Mouse (Mus musculus) forebrain, embryonic 14.5 days (tissue): Measurements from ENCODE around the gene Gm11549. TPM values are rescaled to one million over a fixed set of nuclear protein-coding genes. Genes with fewer than 3 reads are reported as not detected.
A peak's percentile ranks its signal among the peaks of the same experiment; 100 is the strongest.

ENCODE experiments used
- ATAC-seq: fragments of 200-750 bp; cut with Nextera tagmentation; 2 replicates; pipeline ENCODE4 v1.8.0; 2017; ENCODE audit warnings: mild to moderate bottlenecking, moderate library complexity
- DNase-seq: peaks from one replicate; pipeline ENCODE4 v3.0.0-alpha.2; 2015; ENCODE audit warnings: low spot score
- H3K27ac ChIP-seq: fragments of 300-500 bp; sonication (generic); 2 replicates; pipeline ENCODE4 v1.5.1; 2014; ENCODE audit warnings: low read depth, mild to moderate bottlenecking, control low read depth, low read length, moderate library complexity
- H3K27me3 ChIP-seq: fragments of 300-500 bp; sonication (generic); replicated peaks from 2 replicates; pipeline ENCODE4 v1.6.1; 2014; ENCODE audit warnings: low read length, control low read depth, mixed read lengths; ENCODE audit not compliant: control insufficient read depth, insufficient read depth
- H3K36me3 ChIP-seq: fragments of 300-500 bp; sonication (generic); 2 replicates; pipeline ENCODE4 v1.6.1; 2014; ENCODE audit warnings: low read length, control low read depth; ENCODE audit not compliant: control insufficient read depth, insufficient read depth
- H3K4me1 ChIP-seq: fragments of 300-500 bp; sonication (generic); 2 replicates; pipeline ENCODE4 v1.6.1; 2014; ENCODE audit warnings: antibody characterized with exemption, low read length, control low read depth; ENCODE audit not compliant: control insufficient read depth, insufficient read depth
- H3K4me2 ChIP-seq: fragments of 300-500 bp; sonication (generic); 2 replicates; pipeline ENCODE4 v1.6.1; 2014; ENCODE audit warnings: mild to moderate bottlenecking, control low read depth, low read length
- H3K4me3 ChIP-seq: fragments of 300-500 bp; sonication (generic); 2 replicates; pipeline ENCODE4 v1.5.1; 2014; ENCODE audit warnings: low read depth, low read length, control low read depth
- H3K9ac ChIP-seq: fragments of 300-500 bp; sonication (generic); 2 replicates; pipeline ENCODE4 v1.6.1; 2014; ENCODE audit warnings: mild to moderate bottlenecking, low read length, control low read depth, moderate library complexity
- H3K9me3 ChIP-seq: fragments of 300-500 bp; sonication (generic); replicated peaks from 2 replicates; pipeline ENCODE4 v1.6.1; 2016; ENCODE audit warnings: low read length, control low read depth, mixed read lengths; ENCODE audit not compliant: control insufficient read depth
- WGBS: fragments of 180-500 bp; shearing (Covaris S2); extraction: QIAGEN DNeasy Blood & Tissue Kit; methylation state at CpG from one replicate; pipeline ENCODE4 v1.1.7; 2014; 5-methylcytosine and 5-hydroxymethylcytosine counted together
- polyA plus RNA-seq: library from polyadenylated mRNA; unstranded; fragments of >200 nt; fragmentation: Nextera tagmentation; extraction: Ambion mirVana; gene quantifications from 2 replicates; pipeline ENCODE4 v1.2.1, GENCODE M21; 2014

Gm11549 gene
- 0.10 and 0.37 TPM in 2 replicates for polyA plus RNA-seq

DNA sequence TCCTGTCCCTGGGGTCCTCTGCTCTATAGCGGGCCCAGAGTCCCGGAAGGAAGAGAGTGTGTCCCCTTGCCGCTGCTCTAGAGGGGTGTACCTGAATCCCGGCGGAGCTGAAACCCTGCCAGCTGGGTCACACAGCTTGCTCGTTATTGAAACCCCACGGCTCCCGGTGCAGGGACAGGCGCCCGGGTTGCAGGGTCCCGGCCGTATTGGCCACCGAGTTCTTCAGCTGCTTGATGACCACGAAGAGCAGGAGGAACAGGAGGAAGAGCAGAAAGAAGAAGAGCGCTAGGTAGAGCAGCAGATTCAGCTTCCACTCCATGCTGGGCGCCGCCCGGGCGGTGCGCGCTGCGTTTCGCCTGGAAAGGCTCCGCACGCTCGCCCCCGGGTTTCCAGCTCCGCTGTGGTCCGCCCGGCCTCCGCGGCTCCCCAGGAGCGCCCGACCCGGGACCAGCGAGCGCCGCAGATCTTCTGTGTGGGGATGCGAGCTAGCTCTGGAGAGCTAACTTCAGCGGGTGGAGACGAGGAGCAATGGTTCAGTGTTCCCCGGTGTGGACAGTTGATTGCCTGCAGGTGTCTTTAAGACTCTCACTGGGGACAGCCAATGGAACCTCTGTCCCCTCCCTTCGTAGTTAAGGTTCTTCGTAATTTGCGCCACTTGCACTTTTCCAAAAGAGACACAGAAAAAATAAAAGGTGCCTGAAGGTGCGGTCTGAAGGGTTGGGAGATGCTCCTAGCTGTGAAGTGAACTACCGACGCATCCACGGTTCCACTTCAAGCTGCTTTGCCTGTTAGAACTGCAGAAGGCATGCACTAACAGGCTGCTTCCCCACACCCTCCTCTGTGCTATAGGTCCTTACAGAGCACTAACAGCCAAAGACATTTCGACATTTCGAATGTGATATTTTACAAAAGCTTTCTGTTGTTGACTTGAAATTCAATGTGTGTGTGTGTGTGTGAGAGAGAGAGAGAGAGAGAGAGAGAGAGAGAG is at the start of gene Gm11549:
Gm11549 (minus strand) TSS at position 741 of the 988 bp plus-strand sequence.
- Histone ChIP-seq H3K4me3 (peak within 1 kb of the TSS; percentile 46), H3K36me3 (no peaks in the 10 kb centered on the region), H3K9ac (peak within 1 kb of the TSS; percentile 61), H3K4me1 (peaks cover 4% of the 10 kb centered on the region; the same call in 1 of the 2 replicates), H3K4me2 (peak within 1 kb of the TSS; percentile 92), H3K27me3 (peaks cover 2% of the 10 kb centered on the region; the same call in 1 of the 2 replicates), H3K9me3 (no peaks in the 10 kb centered on the region), H3K27ac (no peak within 1 kb of the TSS)
- WGBS, result under 1% methylated on average over 51 of the region's 51 CpGs
- ATAC-seq (peak; percentile 81), DNase-seq (peak; percentile 44)

DNA sequence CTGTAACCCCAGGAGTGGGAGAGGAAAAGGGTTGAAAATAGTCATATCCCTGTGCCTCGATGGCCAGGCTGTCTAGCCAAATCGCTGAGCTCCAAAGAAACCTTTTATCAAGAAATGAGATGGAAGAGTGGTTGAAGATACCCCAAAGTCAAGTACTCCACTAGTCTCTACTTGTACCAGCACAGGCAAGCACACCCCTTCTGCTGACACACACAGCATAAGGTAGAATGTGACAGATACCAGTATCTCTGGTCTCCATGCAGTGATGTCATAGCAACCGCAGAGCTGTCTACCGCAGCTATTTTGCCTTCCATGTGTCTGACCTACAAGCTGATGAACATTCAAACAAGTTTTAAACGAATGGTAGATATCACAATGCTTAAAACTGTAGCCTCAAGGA is 48.2 kb upstream of the Gm11549 start:
- peak overlapping the region; percentile 78; the same call in 1 of the 2 replicates for H3K9ac ChIP-seq
- H3K9me3 ChIP-seq, result no peaks in the 10 kb centered on the region
- H3K27me3 ChIP-seq, result no peaks in the 10 kb centered on the region
- WGBS, result 87% methylated on average over 5 of the region's 5 CpGs
- H3K4me3 ChIP-seq, result peak overlapping the region; percentile 80
- peaks cover 12% of the 10 kb centered on the region for H3K4me1 ChIP-seq
- H3K36me3 ChIP-seq, result peaks cover 53% of the 10 kb centered on the region
- DNase-seq (no peak), ATAC-seq (no peak)
- no peak overlapping the region for H3K27ac ChIP-seq
- H3K4me2 ChIP-seq, result peak overlapping the region; percentile 91

DNA sequence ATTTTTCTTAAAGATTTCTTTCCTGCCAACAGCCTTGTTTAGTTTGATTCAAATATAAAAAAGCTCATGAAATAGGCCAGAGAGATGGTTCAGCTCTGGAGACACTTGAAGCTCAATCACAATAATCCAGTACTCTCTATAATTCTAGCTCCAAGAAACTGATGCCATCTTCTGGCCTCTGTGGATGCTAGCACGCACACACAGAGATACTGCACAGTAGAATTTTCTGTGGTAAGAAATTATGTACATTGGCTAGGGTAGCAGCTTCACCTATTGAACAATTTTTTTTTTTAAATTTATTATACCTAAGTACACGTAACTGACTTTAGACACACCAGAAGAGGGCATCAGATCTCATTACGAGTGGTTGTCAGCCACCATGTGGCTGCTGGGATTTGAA is 42.1 kb upstream of the Gm11549 start:
- WGBS, result 90% methylated on average over 3 of the region's 3 CpGs
- peaks cover 91% of the 10 kb centered on the region for H3K36me3 ChIP-seq
- H3K4me2 ChIP-seq, result no peak overlapping the region
- H3K9ac ChIP-seq, result no peak overlapping the region
- ATAC-seq (no peak), DNase-seq (no peak)
- H3K27ac ChIP-seq, result no peak overlapping the region
- no peaks in the 10 kb centered on the region for H3K27me3 ChIP-seq
- no peak overlapping the region for H3K4me3 ChIP-seq
- no peaks in the 10 kb centered on the region for H3K4me1 ChIP-seq
- no peaks in the 10 kb centered on the region for H3K9me3 ChIP-seq

DNA sequence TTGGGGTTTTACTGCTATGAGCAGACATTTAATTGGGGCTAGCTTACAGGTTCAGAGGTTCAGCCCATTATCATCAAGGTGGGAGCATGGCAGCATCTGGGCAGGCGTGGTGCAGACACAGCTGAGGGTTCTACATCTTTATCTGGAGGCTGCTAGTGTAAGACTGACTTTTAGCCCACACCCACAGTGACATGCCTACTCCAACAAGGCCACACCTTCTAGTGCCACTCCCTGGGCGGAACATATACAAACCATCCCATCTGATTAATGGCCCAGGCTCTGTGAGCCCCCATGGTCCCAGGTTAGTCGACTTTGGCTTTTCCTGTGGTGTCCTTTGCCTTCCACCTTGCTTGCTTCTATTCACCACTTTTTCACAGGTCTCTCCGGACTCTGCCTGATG is 38.0 kb upstream of the Gm11549 start:
- no peak for ATAC-seq
- DNase-seq, result no peak
- H3K9me3 ChIP-seq, result no peaks in the 10 kb centered on the region
- H3K4me1 ChIP-seq, result no peaks in the 10 kb centered on the region
- no peaks in the 10 kb centered on the region for H3K27me3 ChIP-seq
- WGBS, result 96% methylated on average over 4 of the region's 4 CpGs
- no peak overlapping the region for H3K4me3 ChIP-seq
- no peak overlapping the region for H3K9ac ChIP-seq
- H3K4me2 ChIP-seq, result no peak overlapping the region
- no peak overlapping the region for H3K27ac ChIP-seq
- H3K36me3 ChIP-seq, result peaks cover 93% of the 10 kb centered on the region

DNA sequence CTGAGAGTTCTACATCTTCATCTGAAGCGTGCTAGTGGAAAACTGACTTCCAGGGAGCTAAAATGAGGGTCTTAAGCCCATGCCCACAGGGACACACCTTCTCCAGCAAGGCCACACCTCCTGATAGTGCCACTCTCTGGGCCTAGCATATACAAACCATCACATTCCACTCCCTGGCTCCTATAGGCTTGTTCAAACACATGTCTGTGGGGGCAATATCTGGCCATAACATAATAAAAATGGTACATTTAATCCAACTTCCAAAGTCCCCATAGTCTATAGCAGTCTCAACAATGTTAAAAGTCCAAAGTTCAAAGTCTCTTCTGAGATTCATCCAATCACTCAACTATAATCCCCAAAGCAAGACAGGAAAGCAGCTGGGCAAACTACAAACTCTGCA is 36.0 kb upstream of the Gm11549 start:
- H3K27ac ChIP-seq, result no peak overlapping the region
- no peak overlapping the region for H3K4me3 ChIP-seq
- peaks cover 4% of the 10 kb centered on the region for H3K4me1 ChIP-seq
- H3K9ac ChIP-seq, result no peak overlapping the region
- no peaks in the 10 kb centered on the region for H3K9me3 ChIP-seq
- H3K27me3 ChIP-seq, result no peaks in the 10 kb centered on the region
- 88% methylated on average over 1 of the region's 1 CpGs for WGBS
- H3K4me2 ChIP-seq, result no peak overlapping the region
- H3K36me3 ChIP-seq, result peaks cover 81% of the 10 kb centered on the region
- no peak for DNase-seq
- no peak for ATAC-seq

DNA sequence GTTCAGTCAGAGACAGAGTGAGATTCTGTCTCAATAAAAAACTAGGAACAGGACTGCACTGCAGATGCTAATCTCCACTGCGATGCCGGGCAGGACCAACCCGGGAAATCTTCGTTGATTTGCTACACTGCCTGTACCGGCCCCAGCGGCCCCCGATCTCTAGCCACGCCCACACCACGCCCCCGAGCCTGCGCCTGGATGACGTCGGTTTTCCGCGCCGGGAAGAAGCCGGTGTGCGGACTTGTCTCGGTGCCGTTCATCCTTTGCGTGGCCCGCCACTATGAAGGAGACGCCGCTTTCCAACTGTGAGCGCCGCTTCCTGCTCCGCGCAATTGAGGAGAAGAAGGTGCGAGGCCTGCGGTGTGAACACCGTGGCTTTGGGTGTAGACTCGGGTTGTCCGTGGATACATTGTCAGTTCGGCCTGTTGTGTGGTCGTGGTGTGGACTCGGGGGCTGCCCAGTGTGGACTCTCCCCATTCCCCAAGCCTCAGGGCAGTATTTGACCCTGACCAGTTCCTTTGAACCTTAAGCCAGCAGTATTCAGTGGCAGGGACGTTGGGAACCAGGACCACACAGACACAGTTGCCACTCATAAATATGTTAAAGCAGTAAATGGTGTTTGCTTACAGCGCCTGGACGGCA is 30.9 kb upstream of the Gm11549 start, which contains the start of gene Exosc9:
Exosc9 (plus strand) TSS at position 201 of the 642 bp plus-strand sequence.
- Histone ChIP-seq H3K36me3 (peaks cover 35% of the 10 kb centered on the region), H3K9me3 (no peaks in the 10 kb centered on the region), H3K9ac (peak within 1 kb of the TSS; percentile 76), H3K4me1 (peaks cover 12% of the 10 kb centered on the region), H3K4me3 (peak within 1 kb of the TSS; percentile 87), H3K27me3 (no peaks in the 10 kb centered on the region), H3K4me2 (peak within 1 kb of the TSS; percentile 70), H3K27ac (peak within 1 kb of the TSS; percentile 70)
- DNase-seq, result peak; percentile 93
- WGBS, result 1% methylated on average over 39 of the region's 39 CpGs
- ATAC-seq, result peak; percentile 97

DNA sequence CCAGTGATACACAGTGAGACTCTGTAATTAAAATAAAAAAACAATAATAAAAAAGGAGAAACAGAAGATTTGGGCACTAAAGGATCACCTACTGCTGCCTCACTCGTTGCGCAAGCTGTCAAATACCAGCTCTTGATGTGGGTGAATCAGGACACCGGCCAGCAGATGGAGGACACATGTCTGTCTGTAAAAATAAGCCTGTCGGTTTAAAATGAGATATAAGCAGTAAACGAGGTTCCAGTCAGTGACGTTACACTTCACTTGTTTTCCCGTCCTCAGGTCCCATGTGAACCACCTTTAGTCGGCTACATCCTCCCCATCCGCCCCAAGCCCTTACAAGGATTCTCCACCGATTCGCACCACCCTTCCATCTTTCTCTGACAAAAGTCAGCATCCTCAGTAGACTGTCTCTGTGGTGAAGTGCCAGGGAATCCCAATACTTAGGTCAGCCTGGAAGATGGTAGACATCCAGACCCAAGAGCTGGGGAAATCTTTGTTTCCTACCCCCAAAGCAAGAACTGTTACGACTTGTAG is 30.3 kb upstream of the Gm11549 start:
- ATAC-seq (peak; percentile 72), DNase-seq (peak; percentile 44)
- Histone ChIP-seq H3K9me3 (no peaks in the 10 kb centered on the region), H3K4me3 (peak overlapping the region; percentile 87), H3K9ac (peak overlapping the region; percentile 76), H3K36me3 (peaks cover 29% of the 10 kb centered on the region), H3K27me3 (no peaks in the 10 kb centered on the region), H3K27ac (peak overlapping the region; percentile 70), H3K4me1 (peaks cover 12% of the 10 kb centered on the region), H3K4me2 (peak overlapping the region; percentile 70)
- 12% methylated on average over 12 of the region's 12 CpGs for WGBS

DNA sequence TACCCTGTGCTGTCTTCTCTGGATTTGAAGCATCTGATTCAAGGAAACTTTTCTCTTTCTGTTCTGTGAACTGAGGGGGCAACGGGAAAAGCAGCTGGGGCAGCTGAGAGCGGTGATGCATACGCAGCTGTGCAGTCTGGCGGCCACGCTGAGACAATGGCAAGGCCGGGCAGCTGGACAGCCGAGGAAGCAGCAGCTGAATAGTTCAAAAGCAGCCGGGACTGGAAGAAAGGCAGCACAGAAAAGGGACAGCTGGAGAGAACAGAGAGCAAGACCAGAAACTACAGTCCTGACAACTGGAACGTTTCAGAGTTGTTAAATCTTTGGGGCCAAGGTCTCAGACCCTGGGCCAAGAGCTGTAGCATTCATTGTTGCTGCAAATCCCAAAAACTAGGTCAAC is 29.7 kb upstream of the Gm11549 start:
- ATAC-seq, result peak; percentile 15
- WGBS, result 3% methylated on average over 9 of the region's 9 CpGs
- peaks cover 12% of the 10 kb centered on the region for H3K4me1 ChIP-seq
- H3K27ac ChIP-seq, result peak overlapping the region; percentile 70; the same call in 1 of the 2 replicates
- H3K4me3 ChIP-seq, result peak overlapping the region; percentile 87; the same call in 1 of the 2 replicates
- DNase-seq, result peak; percentile 47
- H3K36me3 ChIP-seq, result peaks cover 24% of the 10 kb centered on the region
- no peaks in the 10 kb centered on the region for H3K27me3 ChIP-seq
- peak overlapping the region; percentile 76 for H3K9ac ChIP-seq
- H3K9me3 ChIP-seq, result no peaks in the 10 kb centered on the region
- peak overlapping the region; percentile 70 for H3K4me2 ChIP-seq
